ENCODE assay signal across 8 mouse cellular contexts in genomic region chr10:22149691-22150465, GRCm38 (mm10). TPM values are rescaled to one million over a fixed set of nuclear protein-coding genes. Genes with fewer than 3 reads are reported as not detected.
DNase-seq lines count a peak whose midpoint lies in the region; ATAC-seq and TF ChIP-seq lines count a peak whose summit lies in the region.

No protein-coding gene starts in this region.

- H3K4me1 ChIP-seq in cerebellum, adult 2 months (ENCODE audit: control insufficient read depth, insufficient read depth, low read length): no peaks in the 10 kb centered on the region
- H3K4me1 ChIP-seq in embryonic facial prominence, embryonic 11.5 days (ENCODE audit: control insufficient read depth, insufficient read depth, low read length): no peaks in the 10 kb centered on the region; the same call in 1 of the 2 replicates
- peaks cover 9% of the 10 kb centered on the region; the same call in 1 of the 2 replicates for H3K4me1 ChIP-seq in hindbrain, embryonic 16.5 days (ENCODE audit: control insufficient read depth, insufficient read depth, low read depth, low read length)
- H3K4me1 ChIP-seq in liver, postnatal 0 days (ENCODE audit: insufficient read depth): peaks cover 10% of the 10 kb centered on the region; the same call in 1 of the 2 replicates

- DNase-seq in cerebellum, adult 2 months: no peak
- no peak for DNase-seq in cerebellum, adult 11-12 months
- DNase-seq in 3T3-L1 (ENCODE audit: low read depth, low spot score) (peak; percentile 15), MN1 (ENCODE audit: low spot score) (no peak)
- DNase-seq in embryonic facial prominence, embryonic 11.5 days (ENCODE audit: low spot score): peak; percentile 42
- DNase-seq in liver, postnatal 0 days: peak; percentile 18
- peak; percentile 23 for DNase-seq in yolk sac, embryonic 10.5 days (ENCODE audit: low spot score)

- WGBS in cerebellum, adult 2 months: under 1% methylated on average over 50 of the region's 50 CpGs
- under 1% methylated on average over 50 of the region's 50 CpGs for WGBS in embryonic facial prominence, embryonic 11.5 days
- under 1% methylated on average over 50 of the region's 50 CpGs for WGBS in hindbrain, embryonic 16.5 days
- under 1% methylated on average over 50 of the region's 50 CpGs for WGBS in liver, postnatal 0 days (ENCODE audit: insufficient replicate concordance)

- TF ChIP-seq EP300 in liver, postnatal 0 days (IDR thresholded peaks at IDR 0.05; ENCODE audit: low read depth): no peak

- peaks cover 8% of the 10 kb centered on the region; the same call in 1 of the 2 replicates for H3K27me3 ChIP-seq in cerebellum, adult 2 months (ENCODE audit: control insufficient read depth, insufficient read depth, low read length)
- peaks cover 18% of the 10 kb centered on the region for H3K27me3 ChIP-seq in embryonic facial prominence, embryonic 11.5 days (ENCODE audit: control insufficient read depth, insufficient read depth, low read length)
- H3K27me3 ChIP-seq in hindbrain, embryonic 16.5 days (replicated peaks; ENCODE audit: control insufficient read depth, insufficient read depth, low read length): peaks cover 6% of the 10 kb centered on the region
- peaks cover 42% of the 10 kb centered on the region for H3K27me3 ChIP-seq in liver, postnatal 0 days (ENCODE audit: insufficient read depth, low read length)

- peak overlapping the region; percentile 69; the same call in 1 of the 2 replicates for H3K9ac ChIP-seq in embryonic facial prominence, embryonic 11.5 days (replicated peaks; ENCODE audit: low read length)
- no peak overlapping the region for H3K9ac ChIP-seq in hindbrain, embryonic 16.5 days (ENCODE audit: low read depth, low read length)
- peak overlapping the region; percentile 71 for H3K9ac ChIP-seq in liver, postnatal 0 days (replicated peaks)

- no peak for ATAC-seq in embryonic facial prominence, embryonic 11.5 days (replicated peaks; ENCODE audit: insufficient number of reproducible peaks, low FRiP score, low TSS enrichment, low read depth)
- peak; percentile 4; the same call in 1 of the 2 replicates for ATAC-seq in hindbrain, embryonic 16.5 days
- no peak for ATAC-seq in liver, postnatal 0 days

- TF ChIP-seq POLR2A in cerebellum, adult 2 months (IDR thresholded peaks at IDR 0.05; ENCODE audit: borderline replicate concordance, insufficient read depth, low read length): no peak

- peak overlapping the region; percentile 72 for H3K4me3 ChIP-seq in cerebellum, adult 2 months (replicated peaks; ENCODE audit: insufficient read depth, low read depth, low read length)
- H3K4me3 ChIP-seq in embryonic facial prominence, embryonic 11.5 days (ENCODE audit: low read depth, low read length): peak overlapping the region; percentile 61
- peak overlapping the region; percentile 56 for H3K4me3 ChIP-seq in hindbrain, embryonic 16.5 days (ENCODE audit: low read length)
- H3K4me3 ChIP-seq in liver, postnatal 0 days (ENCODE audit: low read depth, low read length): peak overlapping the region; percentile 68

- H3K9me3 ChIP-seq in embryonic facial prominence, embryonic 11.5 days (replicated peaks; ENCODE audit: control insufficient read depth, low read length): no peaks in the 10 kb centered on the region
- no peaks in the 10 kb centered on the region for H3K9me3 ChIP-seq in hindbrain, embryonic 16.5 days (ENCODE audit: control insufficient read depth, low read length)
- H3K9me3 ChIP-seq in liver, postnatal 0 days (ENCODE audit: low read length): no peaks in the 10 kb centered on the region

- peak overlapping the region; percentile 97 for H3K4me2 ChIP-seq in embryonic facial prominence, embryonic 11.5 days (ENCODE audit: low read depth, low read length)
- peak overlapping the region; percentile 86 for H3K4me2 ChIP-seq in hindbrain, embryonic 16.5 days (ENCODE audit: low read length)
- H3K4me2 ChIP-seq in liver, postnatal 0 days (ENCODE audit: low read depth, low read length): peak overlapping the region; percentile 96

- no peaks in the 10 kb centered on the region for H3K36me3 ChIP-seq in embryonic facial prominence, embryonic 11.5 days (replicated peaks; ENCODE audit: control insufficient read depth, insufficient read depth, low read depth, low read length)
- H3K36me3 ChIP-seq in hindbrain, embryonic 16.5 days (ENCODE audit: control insufficient read depth, insufficient read depth, low read length): no peaks in the 10 kb centered on the region
- no peaks in the 10 kb centered on the region for H3K36me3 ChIP-seq in liver, postnatal 0 days (replicated peaks; ENCODE audit: insufficient read depth, low read length)

- TF ChIP-seq CTCF in cerebellum, adult 2 months (IDR thresholded peaks at IDR 0.05; ENCODE audit: borderline replicate concordance, insufficient read depth, low read depth, low read length): no peak
- TF ChIP-seq CTCF in liver, postnatal 0 days (IDR thresholded peaks at IDR 0.05; ENCODE audit: low read depth): no peak

- no peak overlapping the region for H3K27ac ChIP-seq in cerebellum, adult 2 months (ENCODE audit: insufficient read depth, low read length)
- no peak overlapping the region for H3K27ac ChIP-seq in embryonic facial prominence, embryonic 11.5 days (replicated peaks; ENCODE audit: low read depth, low read length)
- H3K27ac ChIP-seq in hindbrain, embryonic 16.5 days (ENCODE audit: low read depth, low read length): no peak overlapping the region
- H3K27ac ChIP-seq in liver, postnatal 0 days (ENCODE audit: low read depth): no peak overlapping the region

RNA-seq across cellular contexts. Expression of gene E030030I06Rik, which starts 0.8 kb away (rescaled TPM):
- 0.13 and 0.16 TPM in 2 replicates for polyA plus RNA-seq in cerebellum, adult 2 months (2012; rRNA removed)
- polyA plus RNA-seq in embryonic facial prominence, embryonic 11.5 days (2014; fragmentation: Nextera tagmentation; extraction: Ambion mirVana): 17.6 and 19.6 TPM in 2 replicates
- polyA plus RNA-seq in hindbrain, embryonic 16.5 days (2015; fragmentation: Nextera tagmentation; extraction: Ambion mirVana): 2.0 and 2.2 TPM in 2 replicates
- polyA plus RNA-seq in liver, postnatal 0 days (2015; fragmentation: Nextera tagmentation; extraction: Ambion mirVana): 6.8 and 8.2 TPM in 2 replicates

RNA-seq across cellular contexts. Expression of gene Raet1e, which starts 8.5 kb away (rescaled TPM):
- not detected in 2 replicates for polyA plus RNA-seq in cerebellum, adult 2 months (2012; rRNA removed)
- polyA plus RNA-seq in embryonic facial prominence, embryonic 11.5 days (2014; fragmentation: Nextera tagmentation; extraction: Ambion mirVana): 11.3 and 13.6 TPM in 2 replicates
- polyA plus RNA-seq in hindbrain, embryonic 16.5 days (2015; fragmentation: Nextera tagmentation; extraction: Ambion mirVana): 0.30 and 0.85 TPM in 2 replicates
- 2.1 and 2.8 TPM in 2 replicates for polyA plus RNA-seq in liver, postnatal 0 days (2015; fragmentation: Nextera tagmentation; extraction: Ambion mirVana)

RNA-seq across cellular contexts. Expression of gene H60b, which starts 8.5 kb away (rescaled TPM):
- 0.21 and 0.38 TPM in 2 replicates for polyA plus RNA-seq in cerebellum, adult 2 months (2012; rRNA removed)
- 0.32 and 0.42 TPM in 2 replicates for polyA plus RNA-seq in embryonic facial prominence, embryonic 11.5 days (2014; fragmentation: Nextera tagmentation; extraction: Ambion mirVana)
- polyA plus RNA-seq in hindbrain, embryonic 16.5 days (2015; fragmentation: Nextera tagmentation; extraction: Ambion mirVana): 0.15 and 0.24 TPM in 2 replicates
- not detected in 2 replicates for polyA plus RNA-seq in liver, postnatal 0 days (2015; fragmentation: Nextera tagmentation; extraction: Ambion mirVana)

Comparison
In these comparisons a context has a peak if more than half of its experiments do, and no peak if none do; other contexts are left out.
1. DNase-seq: peak in 3T3-L1 (single experiment), embryonic facial prominence, embryonic 11.5 days (single experiment), liver, postnatal 0 days (single experiment) and yolk sac, embryonic 10.5 days (single experiment); none in cerebellum, adult 2 months (0 of 2), cerebellum, adult 11-12 months (single experiment) and MN1 (single experiment).
2. Peak in every context shown above with its lines, with median percentiles within 50 percentile points of each other: H3K4me3 ChIP-seq and H3K4me2 ChIP-seq.